Mouse (Mus musculus) right cerebral cortex, postnatal 25 days (tissue): ENCODE data around the gene Sel1l3.

Source experiments
- DNase-seq: peaks from one replicate; pipeline ENCODE4 v3.0.0; 2022

Gene Sel1l3

GRCm38 (mm10) chr5:53139566-53139965 is 74.2 kb downstream of the Sel1l3 start:
- DNase-seq: no peak

GRCm38 (mm10) chr5:53139140-53139539 is 74.6 kb downstream of the Sel1l3 start:
- no peak for DNase-seq

GRCm38 (mm10) chr5:53138025-53138424 is 75.7 kb downstream of the Sel1l3 start:
- DNase-seq: no peak

GRCm38 (mm10) chr5:53135984-53136383 is 77.7 kb downstream of the Sel1l3 start:
- no peak for DNase-seq

- DNase-seq: no peak
Measured at GRCm38 (mm10) chr5:53134003-53134402, 79.7 kb downstream of the Sel1l3 start.

- no peak for DNase-seq
Measured at GRCm38 (mm10) chr5:53124701-53125100, 89.0 kb downstream of the Sel1l3 start.

- DNase-seq: no peak
Measured at GRCm38 (mm10) chr5:53123525-53124286, 90.0 kb downstream of the Sel1l3 start.

GRCm38 (mm10) chr5:53119689-53120088 is 94.0 kb downstream of the Sel1l3 start:
- no peak for DNase-seq

GRCm38 (mm10) chr5:53118212-53118611 is 95.5 kb downstream of the Sel1l3 start:
- DNase-seq: no peak

GRCm38 (mm10) chr5:53114616-53115267 is 99.0 kb downstream of the Sel1l3 start:
- no peak for DNase-seq

- no peak for DNase-seq
Measured at GRCm38 (mm10) chr5:53112942-53113341, 100.8 kb downstream of the Sel1l3 start.

GRCm38 (mm10) chr5:53111036-53111435 is 102.7 kb downstream of the Sel1l3 start:
- DNase-seq: no peak

GRCm38 (mm10) chr5:53110225-53110624 is 103.5 kb downstream of the Sel1l3 start:
- DNase-seq: no peak

- no peak for DNase-seq
Measured at GRCm38 (mm10) chr5:53108668-53109067, 105.1 kb downstream of the Sel1l3 start.

- DNase-seq: no peak
Measured at GRCm38 (mm10) chr5:53108026-53108425, 105.7 kb downstream of the Sel1l3 start.

GRCm38 (mm10) chr5:53106731-53107130 is 107.0 kb downstream of the Sel1l3 start:
- no peak for DNase-seq

GRCm38 (mm10) chr5:53106125-53106524 is 107.6 kb downstream of the Sel1l3 start:
- DNase-seq: no peak

GRCm38 (mm10) chr5:53105716-53106115 is 108.0 kb downstream of the Sel1l3 start:
- no peak for DNase-seq

GRCm38 (mm10) chr5:53104177-53104855 is 109.4 kb downstream of the Sel1l3 start:
- DNase-seq: no peak

- no peak for DNase-seq
Measured at GRCm38 (mm10) chr5:53101848-53102473, 111.8 kb downstream of the Sel1l3 start.

- no peak for DNase-seq
Measured at GRCm38 (mm10) chr5:53091331-53091730, 122.4 kb downstream of the Sel1l3 start.

GRCm38 (mm10) chr5:53087452-53087851 is 126.3 kb downstream of the Sel1l3 start:
- no peak for DNase-seq

- DNase-seq: no peak
Measured at GRCm38 (mm10) chr5:53078453-53078852, 135.3 kb downstream of the Sel1l3 start.
